Mouse (Mus musculus) thymus, adult 18-20 months (tissue): ENCODE measurements around the gene Vmo1.
"Not testable (repeated sequence)": the region's sequence is repeated elsewhere in the genome, so short reads cannot be mapped to it uniquely, and the experiment has no call there.

ENCODE experiments used
- DNase-seq, 2 experiments: peaks; one replicate each; pipeline ENCODE4 v3.0.0; 2022; ENCODE audit warnings: mixed read lengths in 2 of 2

Gene Vmo1

GRCm38 (mm10) chr11:70518923-70519322, 4.5 kb upstream of the Vmo1 start, which contains the start of gene Gltpd2:
Gltpd2 (plus strand) TSS chr11:70519196.
- no peak for DNase-seq

GRCm38 (mm10) chr11:70518436-70518835, 4.0 kb upstream of the Vmo1 start:
- DNase-seq: no peak

GRCm38 (mm10) chr11:70516352-70516751, 1.9 kb upstream of the Vmo1 start:
- no peak for DNase-seq

- DNase-seq: no peak
These were observed 896 bp downstream of the Vmo1 start for GRCm38 (mm10) chr11:70513520-70513919.

- no peak for DNase-seq
These were observed 1.6 kb downstream of the Vmo1 start for GRCm38 (mm10) chr11:70512709-70513342.

- DNase-seq: no peak
These were observed 2.6 kb downstream of the Vmo1 start for GRCm38 (mm10) chr11:70511825-70512224.

GRCm38 (mm10) chr11:70511242-70511641, 3.2 kb downstream of the Vmo1 start:
- no peak for DNase-seq

- DNase-seq: peak in 1 of 2 experiments; percentile 39
These were observed 4.5 kb downstream of the Vmo1 start for GRCm38 (mm10) chr11:70509753-70510564.

- peak in 1 of 2 experiments; percentile 60 for DNase-seq
These were observed 7.4 kb downstream of the Vmo1 start for GRCm38 (mm10) chr11:70506962-70507515.

GRCm38 (mm10) chr11:70506385-70506784, 8.0 kb downstream of the Vmo1 start:
- DNase-seq: peak; percentile 53 to 78

- DNase-seq: no peak
These were observed 9.4 kb downstream of the Vmo1 start, which contains the start of gene Tm4sf5 for GRCm38 (mm10) chr11:70504970-70505369. Tm4sf5 (plus strand) TSS chr11:70505244.

GRCm38 (mm10) chr11:70502018-70502417, 12.4 kb downstream of the Vmo1 start:
- no peak for DNase-seq

GRCm38 (mm10) chr11:70500476-70500812, 14.0 kb downstream of the Vmo1 start:
- no peak for DNase-seq

- DNase-seq: no peak
These were observed 14.6 kb downstream of the Vmo1 start for GRCm38 (mm10) chr11:70499566-70500475.

- no peak for DNase-seq
These were observed 24.7 kb downstream of the Vmo1 start for GRCm38 (mm10) chr11:70489684-70490083.

GRCm38 (mm10) chr11:70489138-70489537, 25.3 kb downstream of the Vmo1 start:
- DNase-seq: no peak

GRCm38 (mm10) chr11:70487816-70488215, 26.6 kb downstream of the Vmo1 start:
- no peak for DNase-seq

GRCm38 (mm10) chr11:70485498-70485897, 28.9 kb downstream of the Vmo1 start:
- DNase-seq: no peak

GRCm38 (mm10) chr11:70474872-70475534, 39.4 kb downstream of the Vmo1 start:
- no peak for DNase-seq

- DNase-seq: not testable (repeated sequence)
These were observed 41.1 kb downstream of the Vmo1 start for GRCm38 (mm10) chr11:70473291-70473690.

GRCm38 (mm10) chr11:70472716-70473115, 41.7 kb downstream of the Vmo1 start:
- DNase-seq: no peak

- DNase-seq: no peak
These were observed 44.7 kb downstream of the Vmo1 start for GRCm38 (mm10) chr11:70469764-70470163.
